Mouse (Mus musculus): ENCODE data around the gene Gal3st2c.
"Not testable (repeated sequence)": the region's sequence is repeated elsewhere in the genome, so short reads cannot be mapped to it uniquely, and the experiment has no call there.

The Gal3st2c gene

DNA sequence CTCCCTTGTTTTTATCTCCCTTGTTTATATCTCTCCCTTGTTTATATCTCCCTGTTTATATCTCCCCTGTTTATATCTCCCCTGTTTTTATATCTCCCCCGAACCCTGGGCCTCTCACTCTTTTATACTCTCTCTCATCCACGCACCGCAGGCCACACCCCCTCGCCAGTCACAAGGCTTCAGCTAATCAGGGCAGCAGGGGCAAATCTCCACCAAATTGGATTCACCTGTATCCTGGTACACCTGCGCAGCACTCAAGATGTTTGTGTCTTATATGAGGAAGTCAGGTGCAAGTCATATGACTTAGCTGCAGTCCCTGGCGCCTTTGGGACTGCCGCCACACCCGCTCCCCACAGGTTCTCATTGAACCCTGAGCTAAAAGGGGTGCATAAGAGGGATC lies at the start of gene Gal3st2c:
TSS of gene Gal3st2c (plus strand) at position 301 of the 400 bp plus-strand sequence.
- DNase-seq (ENCODE audit: low spot score): not testable (repeated sequence)

DNA sequence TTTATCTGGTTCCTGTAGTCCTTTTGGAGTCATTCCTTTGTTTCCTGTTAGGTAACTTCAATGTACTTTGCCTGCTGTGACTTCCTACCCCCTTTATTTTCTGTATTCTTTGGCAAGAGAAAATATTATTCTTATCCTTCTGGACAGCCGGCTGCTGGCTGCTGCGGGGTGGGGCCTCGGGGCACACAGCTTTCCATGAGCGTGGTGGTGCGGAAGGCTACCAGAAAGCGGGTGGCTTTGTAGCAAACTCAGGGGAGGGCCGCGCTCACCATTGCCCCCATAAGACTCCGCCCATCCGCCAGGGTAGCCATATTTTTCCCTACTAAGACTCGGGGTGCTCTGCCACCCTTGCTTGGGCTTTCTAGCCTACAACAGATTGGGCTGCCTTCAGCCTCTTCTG lies 41.2 kb upstream of the Gal3st2c start:
- not testable (repeated sequence) for DNase-seq (ENCODE audit: low spot score)

DNA sequence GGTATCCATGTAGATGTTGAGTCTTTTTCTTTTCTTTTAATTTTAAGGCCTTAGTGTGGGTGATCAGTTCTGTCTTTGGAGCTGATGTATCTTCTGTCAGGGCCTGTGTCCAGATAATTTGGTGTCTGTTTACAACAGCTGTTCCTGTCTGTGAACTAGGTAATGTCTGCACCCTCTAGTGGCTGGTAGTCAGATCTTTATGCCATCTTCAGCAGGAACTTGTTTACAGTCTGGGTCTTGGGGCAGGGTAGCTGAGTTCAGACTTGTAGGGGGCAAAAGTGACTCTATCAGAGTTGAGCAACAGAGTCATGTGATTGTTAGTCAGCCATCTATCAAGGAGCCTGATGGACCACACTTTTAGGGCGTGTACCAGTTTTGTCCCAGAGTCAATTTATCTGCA lies 23.8 kb upstream of the Gal3st2c start:
- DNase-seq (ENCODE audit: low spot score): not testable (repeated sequence)

DNA sequence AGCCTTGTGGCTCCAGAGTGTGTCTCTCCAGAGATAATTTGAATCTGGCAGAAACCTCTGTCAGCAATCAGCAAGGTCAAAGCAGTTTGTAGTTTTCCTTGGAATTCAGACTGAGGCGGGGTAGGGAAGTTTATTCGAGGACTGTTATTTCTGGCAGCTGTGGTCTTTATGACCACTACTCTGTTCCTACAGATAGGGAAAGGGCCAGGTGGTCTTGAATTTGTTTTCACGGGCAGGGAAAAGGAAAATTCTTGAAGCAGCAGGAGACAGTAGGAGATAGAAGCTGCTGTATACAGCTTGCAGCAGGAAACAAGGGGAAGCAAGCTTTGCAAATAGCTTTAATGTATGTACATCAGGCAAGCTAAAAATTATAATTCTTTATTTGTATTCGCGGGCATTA lies 19.9 kb upstream of the Gal3st2c start:
- DNase-seq (ENCODE audit: low spot score): not testable (repeated sequence)

DNA sequence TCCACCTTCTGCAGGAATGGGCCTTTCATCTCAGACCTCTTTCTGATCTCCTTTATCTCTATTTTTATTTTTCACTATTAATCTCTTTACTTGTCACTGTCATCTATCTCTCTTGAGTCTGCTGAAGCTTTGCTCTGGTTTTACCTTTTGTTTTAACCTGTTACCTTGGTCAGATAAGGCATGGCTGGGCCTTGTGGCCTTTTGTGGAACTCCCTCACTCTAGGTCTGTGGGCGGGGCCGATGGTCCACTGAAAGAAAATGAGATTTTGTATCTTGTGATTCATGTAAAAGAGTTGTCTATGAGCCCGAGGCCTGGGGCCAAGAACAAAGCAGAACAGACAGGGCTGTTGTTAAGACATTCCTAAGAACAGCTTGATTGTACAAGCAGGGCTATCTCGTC lies 19.5 kb upstream of the Gal3st2c start:
- not testable (repeated sequence) for DNase-seq (ENCODE audit: low spot score)

DNA sequence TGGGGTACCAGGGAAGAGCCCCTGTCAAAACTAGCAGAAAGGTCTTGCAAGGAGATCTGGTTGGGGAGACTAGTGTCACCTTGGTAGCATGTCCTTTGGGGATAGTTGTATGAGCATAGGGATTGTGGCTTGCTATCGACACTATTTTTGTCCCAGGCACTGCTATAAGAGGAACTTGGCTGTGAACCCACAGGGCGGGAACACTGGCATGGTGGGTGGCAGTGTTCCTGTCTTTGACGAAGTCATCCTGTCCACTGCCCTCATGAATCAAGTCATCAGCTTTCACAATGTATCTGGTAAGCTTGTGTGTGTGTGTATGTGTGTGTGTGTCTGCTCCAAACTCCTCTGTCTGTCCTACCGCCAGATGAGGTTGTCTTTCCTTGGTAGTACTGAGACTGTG lies 14.5 kb upstream of the Gal3st2c start:
- DNase-seq (ENCODE audit: low spot score): not testable (repeated sequence)

DNA sequence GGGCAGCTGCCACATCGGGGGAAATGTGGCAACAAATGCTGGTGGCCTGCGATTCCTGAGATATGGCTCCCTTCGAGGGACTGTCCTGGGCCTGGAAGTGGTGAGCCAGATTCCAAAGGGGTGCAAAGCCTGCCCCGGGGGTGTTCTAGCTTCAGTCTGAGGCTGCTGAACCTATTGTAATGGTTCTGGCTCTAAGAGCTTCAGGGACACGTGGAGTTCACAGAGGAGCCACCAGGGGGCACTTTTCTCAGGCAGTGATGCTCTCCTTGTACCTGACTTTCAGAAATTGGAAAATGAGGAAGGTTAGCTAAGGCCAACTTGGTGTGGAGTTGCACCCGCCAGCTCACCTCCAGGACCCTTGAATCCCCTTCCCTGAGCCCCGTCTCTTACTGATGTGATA lies 12.0 kb upstream of the Gal3st2c start:
- DNase-seq (ENCODE audit: low spot score): not testable (repeated sequence)

DNA sequence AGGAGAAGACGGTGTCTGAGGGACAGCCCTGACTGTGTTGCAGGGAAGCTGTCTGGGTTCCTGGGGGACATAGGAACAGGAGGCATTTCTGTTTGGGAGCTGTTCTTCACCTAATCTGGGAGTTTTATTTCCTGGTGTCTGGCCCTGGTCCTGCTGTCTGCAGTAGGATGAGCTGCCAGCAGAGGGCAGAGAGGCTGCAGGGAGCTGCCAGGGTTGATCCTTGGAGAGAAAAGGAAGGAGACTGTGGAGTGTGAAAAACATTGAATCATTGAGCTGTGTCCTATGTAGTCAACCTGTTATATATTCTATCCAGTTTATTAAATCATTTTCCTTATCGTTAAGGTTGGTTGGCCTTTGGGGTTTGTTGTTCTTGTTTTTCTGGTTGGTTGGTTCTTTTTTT lies 9.4 kb upstream of the Gal3st2c start:
- DNase-seq (ENCODE audit: low spot score): not testable (repeated sequence)

DNA sequence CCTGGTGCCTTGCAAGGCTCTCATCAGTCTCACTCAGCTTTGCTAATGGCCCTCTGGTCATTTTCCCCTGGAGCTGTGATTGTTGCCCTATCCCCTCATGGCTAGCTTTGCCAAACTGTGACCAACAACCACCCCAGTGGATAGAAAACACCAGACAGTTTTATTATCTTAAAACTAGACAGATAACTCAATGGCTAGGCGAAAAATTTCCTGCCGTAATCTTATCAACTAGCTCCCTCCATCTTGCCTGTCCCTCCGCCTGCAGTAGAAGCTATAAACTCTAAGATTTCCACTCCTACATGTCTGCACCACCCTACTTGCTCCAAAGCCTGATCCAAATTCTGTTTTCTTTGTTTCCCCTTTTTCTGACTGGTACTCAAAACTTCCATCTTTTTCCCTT lies 4.1 kb upstream of the Gal3st2c start:
- DNase-seq (ENCODE audit: low spot score): no peak

DNA sequence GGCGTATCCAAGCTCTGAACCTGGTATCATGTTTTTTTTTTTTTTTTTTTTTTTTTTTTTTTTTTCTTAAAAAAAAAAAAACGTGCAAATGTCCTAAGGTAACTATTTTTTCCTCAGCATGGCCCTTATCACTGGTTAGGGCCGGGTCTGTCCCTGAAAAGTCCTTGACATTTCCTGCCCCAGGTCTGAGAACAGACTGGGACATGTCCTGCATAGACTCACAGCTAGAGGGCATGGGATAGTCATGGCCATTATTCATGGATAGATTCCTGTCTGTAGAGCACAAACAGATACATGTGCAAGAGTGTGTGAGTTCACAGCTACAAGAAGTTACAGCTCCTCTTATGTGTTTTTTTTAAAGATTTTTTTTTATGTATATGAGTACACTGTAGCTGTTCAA lies 1.5 kb upstream of the Gal3st2c start:
- no peak for DNase-seq (ENCODE audit: low spot score)

DNA sequence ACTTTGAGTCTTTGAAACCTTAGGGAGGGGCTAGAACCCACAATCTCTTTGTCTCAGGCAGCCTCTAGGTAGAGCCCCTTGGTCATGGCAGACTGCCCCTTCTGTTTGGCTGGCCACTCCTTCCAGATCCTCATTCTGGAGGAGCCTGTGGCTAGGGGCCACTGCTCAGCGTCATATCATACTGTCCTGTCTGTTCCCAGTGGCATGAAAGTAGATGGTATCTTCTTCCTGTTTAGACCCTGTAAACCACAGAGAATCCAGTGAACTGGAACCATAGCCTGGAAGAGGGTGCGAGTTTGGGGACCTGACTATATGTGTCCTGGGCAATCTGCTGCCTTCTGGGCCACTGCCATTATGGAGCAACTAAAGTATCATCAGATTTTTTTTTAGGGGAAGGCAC lies 759 bp downstream of the Gal3st2c start:
- not testable (repeated sequence) for DNase-seq (ENCODE audit: low spot score)

DNA sequence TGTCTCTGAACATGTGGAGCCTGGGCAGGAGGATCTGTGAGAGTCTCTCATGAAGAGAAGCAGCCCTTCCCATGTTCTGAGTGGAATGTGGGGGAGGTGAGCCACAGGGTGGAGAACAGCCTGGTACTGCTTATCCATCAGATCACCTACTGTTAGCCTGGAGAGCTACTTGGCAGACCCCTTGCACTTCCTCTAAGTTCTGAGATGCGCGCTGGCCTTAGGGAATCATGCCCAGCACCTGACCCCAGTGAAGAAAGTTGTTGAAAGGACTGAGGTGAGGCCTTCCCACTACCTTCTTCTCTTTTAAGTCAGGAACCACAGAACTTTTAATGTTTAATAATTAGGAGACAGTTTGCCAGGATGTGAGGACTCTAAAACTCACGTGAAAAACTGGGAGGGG lies 1.2 kb downstream of the Gal3st2c start:
- not testable (repeated sequence) for DNase-seq (ENCODE audit: low spot score)

DNA sequence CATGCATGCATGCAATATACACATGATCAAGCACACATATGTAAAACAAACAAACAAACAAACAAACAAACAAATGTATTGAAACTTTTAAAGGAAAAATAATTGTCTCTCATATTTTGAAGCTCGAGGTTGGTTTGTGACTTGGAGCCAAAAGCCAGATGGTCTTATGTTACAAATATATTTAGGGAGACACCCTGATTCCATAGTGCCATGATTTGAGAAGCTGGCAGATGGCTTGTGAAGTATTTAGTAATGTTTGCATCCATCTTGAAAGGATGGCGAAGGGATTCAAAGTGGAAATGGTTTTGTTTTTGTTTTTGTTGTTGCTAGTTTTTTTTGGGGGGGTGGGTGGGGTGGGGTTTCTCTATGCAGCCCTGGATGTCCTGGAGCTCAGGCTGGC lies 10.7 kb downstream of the Gal3st2c start:
- DNase-seq (ENCODE audit: low spot score): no peak

DNA sequence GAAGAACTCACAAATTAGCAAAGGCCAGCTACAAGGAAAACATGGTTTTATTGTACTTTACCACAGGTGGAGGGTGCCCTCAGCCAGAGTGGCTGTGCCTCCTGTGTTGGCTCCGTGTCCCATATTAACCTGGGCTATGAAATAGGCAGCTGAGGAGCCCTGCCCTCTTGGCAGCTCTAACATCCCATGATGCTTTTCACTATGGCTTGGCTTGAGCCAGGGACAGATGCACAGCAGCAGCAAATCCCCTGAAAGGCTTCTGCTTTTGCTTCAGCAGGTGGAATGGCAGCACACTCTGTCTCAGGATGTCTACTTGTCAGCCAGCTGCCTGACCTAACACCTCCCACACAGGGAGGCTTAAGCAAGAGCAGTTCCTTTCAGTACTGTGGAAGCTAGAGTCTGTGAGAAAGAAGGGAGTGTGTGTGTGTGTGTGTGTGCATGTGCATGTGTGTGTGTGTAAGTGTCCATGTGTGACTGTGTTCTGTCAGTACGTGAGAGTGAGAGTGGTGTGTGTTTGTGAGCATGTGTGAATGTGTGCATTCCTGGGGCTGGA lies 15.7 kb downstream of the Gal3st2c start:
- DNase-seq (ENCODE audit: low spot score): not testable (repeated sequence)

DNA sequence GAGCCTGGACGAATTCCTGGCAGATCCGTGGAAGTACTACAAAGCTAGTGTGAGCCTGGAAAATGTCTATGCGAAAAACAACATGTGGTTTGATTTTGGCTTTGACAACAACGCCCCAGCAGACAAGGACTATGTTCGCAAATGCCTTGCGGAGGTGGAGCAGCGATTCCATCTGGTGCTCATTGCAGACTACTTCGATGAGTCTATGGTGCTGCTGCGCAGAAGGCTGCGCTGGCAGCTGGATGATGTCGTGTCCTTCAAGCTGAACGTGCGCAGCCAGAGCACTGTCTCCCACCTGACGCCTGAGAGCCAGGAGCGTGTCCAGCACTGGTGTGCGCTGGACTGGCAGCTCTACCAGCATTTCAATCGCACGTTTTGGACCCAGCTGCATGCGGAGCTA lies 18.5 kb downstream of the Gal3st2c start:
- not testable (repeated sequence) for DNase-seq (ENCODE audit: low spot score)

DNA sequence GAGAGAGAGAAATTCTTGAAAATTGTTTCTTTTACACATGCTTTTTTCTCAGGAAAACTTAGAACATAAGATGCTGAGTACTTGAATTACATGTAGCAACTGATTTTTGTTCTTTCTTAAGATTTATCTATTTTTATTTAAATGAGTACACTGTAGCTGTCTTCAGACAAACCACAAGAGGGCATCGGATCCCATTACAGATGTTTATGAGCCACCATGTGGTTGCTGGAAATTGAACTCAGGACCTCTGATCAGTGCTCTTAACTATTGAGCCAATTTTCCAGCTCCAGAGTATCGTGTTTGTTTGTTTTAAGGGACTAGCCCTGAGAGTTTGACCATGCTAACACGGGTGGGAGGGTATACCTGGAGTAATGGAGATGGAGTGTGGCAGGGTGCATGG lies 21.3 kb downstream of the Gal3st2c start:
- DNase-seq (ENCODE audit: low spot score): no peak

DNA sequence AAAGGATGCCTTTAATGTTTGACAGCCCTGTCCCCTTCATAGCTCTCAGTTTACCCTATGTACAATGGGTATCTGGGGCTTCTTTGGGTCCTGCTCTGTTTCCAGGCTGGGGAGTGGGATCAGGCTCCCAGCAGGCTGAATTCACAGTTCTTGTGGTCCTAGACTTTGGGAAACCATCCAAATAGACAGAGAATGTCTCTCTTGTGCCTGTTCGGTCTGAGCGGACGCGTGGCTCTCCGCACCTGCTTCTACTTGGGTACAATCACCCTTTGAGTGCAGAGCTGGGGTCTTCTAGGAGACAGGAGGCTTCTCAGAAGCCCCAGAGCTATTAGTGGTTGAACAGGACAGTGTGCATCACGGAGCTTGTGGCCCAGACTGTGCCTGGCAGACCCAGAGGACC lies 29.8 kb downstream of the Gal3st2c start, which contains the start of gene Neu4:
TSS of gene Neu4 (plus strand) at position 301 of the 400 bp plus-strand sequence.
- no peak for DNase-seq (ENCODE audit: low spot score)

DNA sequence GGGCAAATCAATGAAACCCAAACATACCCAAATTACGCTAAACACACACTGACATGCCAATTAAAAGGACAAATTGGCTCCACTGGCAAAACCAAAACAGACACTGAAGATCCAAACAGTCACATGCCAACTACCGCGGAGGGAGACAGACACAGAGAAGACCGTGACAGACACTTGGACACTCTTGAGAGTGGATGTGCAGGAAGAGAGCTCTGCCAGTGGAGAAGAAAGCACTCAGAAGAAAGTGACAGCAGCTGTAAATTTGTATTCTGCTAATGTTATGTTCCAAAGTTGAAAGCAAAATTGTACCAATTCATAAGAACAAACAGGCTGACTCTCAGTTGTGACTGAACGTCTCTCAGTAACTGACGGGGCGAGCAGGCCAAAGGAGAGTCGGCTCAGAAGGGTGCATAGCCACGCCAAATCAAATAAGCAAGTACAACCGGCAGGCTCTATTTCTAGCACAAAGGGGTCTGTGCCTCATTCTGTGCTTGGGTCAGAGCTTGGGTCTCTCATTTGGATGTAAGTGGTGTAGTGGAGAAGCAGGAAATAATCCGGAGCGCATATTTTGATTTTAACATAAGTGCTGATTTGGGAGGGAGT lies 37.3 kb downstream of the Gal3st2c start:
- no peak for DNase-seq (ENCODE audit: low spot score)

DNA sequence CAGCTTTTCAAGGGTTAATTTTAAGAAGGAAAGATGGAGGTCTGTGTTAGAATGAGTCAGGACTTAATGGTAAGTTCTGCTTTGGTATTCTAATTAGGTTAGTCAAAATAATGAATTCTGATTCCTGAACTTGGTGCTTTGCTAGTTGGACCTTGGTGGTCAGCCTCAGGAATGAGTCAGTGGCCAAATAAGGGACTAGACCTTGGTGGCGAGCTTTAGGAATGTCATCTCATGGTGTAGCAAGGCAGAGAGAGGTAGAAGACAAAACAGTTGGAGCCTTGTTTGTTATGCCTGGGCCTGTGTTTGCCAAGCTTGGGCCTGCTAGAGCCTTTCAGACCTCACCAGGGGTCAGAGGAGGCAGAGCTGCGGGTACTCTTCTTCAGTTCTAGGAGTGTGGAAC lies 38.4 kb downstream of the Gal3st2c start:
- DNase-seq (ENCODE audit: low spot score): no peak

DNA sequence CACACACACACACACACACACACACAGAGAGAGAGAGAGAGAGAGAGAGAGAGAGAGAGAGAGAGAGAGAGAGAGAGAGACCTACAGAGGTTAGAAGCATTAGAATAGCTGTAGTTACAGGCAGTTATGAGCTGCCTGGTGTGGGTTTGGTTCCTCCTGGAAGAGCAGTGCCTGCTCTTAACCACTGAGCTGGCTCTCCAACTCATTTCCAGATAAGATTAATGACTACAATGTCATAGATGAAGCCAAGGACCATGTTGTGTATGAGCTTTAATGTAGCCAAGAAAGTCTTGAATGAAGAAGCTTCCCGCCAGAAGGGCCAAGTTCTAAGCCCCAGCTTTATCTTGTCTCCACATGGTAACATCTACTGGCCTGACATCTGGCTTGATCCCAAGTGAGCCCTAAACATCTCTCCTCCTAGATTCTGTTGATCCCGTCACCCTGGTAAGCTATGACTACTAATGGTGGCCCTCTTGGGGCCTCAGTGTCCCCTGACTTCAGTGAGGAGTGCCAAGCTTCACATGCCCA lies 42.8 kb downstream of the Gal3st2c start:
- DNase-seq (ENCODE audit: low spot score): no peak

DNA sequence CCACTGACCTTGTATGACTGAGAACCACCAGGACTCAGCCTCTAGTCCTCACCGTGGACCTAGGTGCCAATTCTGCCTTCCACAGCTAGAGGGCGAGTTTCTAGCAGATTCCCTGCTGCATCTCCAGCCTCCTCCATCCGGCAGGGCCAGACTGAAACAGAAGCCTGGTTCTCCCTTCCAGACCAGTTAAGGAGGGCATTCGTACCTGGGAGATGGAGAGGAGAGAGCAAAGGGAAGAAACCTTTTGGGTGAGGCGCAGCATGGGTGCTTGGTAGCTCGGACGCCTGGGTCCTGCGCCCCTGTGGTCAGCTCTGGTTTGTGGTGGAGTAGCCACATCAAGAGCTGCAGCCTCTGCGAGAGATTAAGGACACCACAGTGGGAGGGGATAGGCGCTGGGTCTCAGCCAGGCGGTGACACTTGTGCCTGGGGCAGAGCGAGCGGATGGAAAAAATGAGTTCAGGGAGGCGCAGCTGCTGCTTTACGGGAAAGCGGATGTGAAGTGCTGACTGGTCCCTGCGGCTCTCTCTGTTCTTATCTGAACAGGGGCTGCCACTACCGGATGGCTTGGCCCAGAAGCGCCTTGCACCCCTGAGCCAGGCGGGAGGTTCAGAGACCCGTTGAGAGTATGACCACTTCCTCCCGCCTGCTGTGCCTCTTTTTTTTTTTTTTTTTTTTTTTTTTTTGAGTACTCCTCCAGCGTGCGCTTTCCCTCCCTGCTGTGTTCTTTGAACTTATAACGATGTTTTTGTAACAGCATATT lies 44.9 kb downstream of the Gal3st2c start:
- peak; percentile 91 for DNase-seq (ENCODE audit: low spot score)

DNA sequence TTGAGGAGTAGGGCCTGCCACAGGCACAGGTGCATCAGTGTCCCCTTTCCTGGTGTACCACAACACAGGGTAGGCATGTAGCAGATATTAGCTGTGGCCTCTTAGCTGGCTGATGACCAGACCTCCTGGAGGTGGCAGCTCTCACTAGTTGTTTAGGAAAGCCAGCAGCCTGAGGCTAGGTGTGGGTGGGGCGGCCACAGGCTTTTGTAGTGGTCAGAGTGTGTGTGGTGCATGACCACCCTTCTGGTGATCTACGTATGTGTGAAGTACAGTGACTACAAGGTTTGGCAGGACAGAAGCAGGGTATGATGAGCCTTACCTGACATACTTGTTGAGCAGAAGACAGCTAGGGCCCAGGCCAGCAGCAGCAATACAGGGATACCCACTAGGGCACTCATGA lies 50.1 kb downstream of the Gal3st2c start:
- DNase-seq (ENCODE audit: low spot score): no peak

DNA sequence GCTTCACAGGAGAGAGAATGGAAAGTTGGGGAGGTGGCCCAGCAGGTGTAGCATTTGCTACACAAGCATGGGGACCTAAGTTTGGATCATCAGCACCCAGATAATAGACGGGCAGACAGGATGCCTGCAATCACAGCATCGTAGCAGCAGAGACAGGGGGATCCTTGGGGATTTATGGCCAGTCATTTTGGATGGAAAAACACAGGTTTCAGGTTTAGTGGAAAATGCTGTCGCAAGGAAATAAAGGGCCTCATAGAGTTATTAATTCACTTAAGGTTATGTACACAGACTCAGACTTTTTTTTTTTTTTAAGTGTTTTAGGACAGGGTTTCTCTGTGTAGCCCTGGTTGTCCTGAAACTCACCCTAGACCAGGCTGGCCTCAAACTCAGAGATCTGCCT lies 55.2 kb downstream of the Gal3st2c start:
- DNase-seq (ENCODE audit: low spot score): no peak
